Mouse (Mus musculus): ENCODE measurements at regions not wholly inside any gene's neighbourhood (a gene's known extent, or its start where the extent isn't known, plus 50 kb on each side); places are given as distances from the start of the nearest gene placed in this dataset.

DNA sequence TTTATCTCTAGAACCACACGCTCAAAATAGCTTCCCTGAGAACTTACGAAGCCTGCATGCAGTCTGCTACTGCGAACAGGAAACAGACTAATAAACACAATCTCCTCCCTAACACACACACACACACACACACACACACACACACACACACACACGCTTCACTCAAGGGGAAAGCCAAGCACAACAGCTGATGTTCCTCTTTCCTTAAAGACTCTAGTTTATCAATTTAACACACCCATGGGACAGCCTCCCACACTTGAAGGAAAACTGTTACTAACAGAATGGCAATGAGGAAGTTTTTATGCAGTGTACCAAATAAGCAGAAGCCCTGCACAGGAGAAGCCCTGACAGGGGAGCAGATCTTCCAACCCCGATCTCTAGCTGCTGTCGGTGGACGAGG is 177.3 kb downstream of the Rybp start:
- ATAC-seq (replicated peaks; ENCODE audit: low FRiP score, low TSS enrichment, poor library complexity, severe bottlenecking) = no peak; the same call in 1 of the 2 replicates

DNA sequence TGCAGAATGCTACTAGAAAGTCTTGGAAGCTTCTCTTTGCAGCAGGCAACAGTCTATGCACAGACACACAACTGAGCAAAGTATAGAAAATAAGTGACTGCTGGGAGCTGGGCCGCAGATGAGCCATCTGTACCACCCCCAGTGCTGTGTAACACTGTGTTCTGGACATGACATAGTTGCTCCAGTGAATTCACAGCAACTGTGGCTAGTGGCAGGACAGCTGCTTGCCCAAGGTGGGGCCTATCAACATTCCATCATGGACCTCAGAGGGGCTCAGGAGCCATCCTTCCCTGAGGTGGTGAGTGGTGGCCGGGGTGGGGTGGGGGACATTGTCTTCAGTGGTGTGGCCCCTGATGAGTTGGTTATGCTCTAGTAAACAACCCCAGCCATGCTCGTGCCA is 177.9 kb downstream of the Rybp start:
- no peak for ATAC-seq (replicated peaks; ENCODE audit: low FRiP score, low TSS enrichment, poor library complexity, severe bottlenecking)

DNA sequence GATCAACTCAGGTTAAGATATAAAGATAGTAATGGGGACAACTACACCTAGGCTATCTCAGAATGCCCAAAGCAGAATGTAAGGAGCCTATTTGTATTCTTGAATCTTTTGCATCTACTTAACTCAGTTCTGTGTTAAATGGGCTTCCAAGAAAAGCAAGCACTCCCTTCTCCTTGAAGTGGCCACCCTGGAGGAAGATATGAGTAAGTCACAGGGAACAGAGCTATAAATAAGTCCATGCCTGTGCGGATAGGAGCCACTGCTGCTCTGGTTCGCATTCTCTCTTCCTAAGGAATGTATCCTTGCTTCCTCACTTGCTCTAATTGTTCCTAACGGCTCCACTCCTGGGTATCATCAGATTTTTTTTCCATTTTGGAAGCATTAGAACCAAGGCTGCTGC is 179.8 kb downstream of the Rybp start:
- ATAC-seq (replicated peaks; ENCODE audit: low FRiP score, low TSS enrichment, poor library complexity, severe bottlenecking) = no peak

DNA sequence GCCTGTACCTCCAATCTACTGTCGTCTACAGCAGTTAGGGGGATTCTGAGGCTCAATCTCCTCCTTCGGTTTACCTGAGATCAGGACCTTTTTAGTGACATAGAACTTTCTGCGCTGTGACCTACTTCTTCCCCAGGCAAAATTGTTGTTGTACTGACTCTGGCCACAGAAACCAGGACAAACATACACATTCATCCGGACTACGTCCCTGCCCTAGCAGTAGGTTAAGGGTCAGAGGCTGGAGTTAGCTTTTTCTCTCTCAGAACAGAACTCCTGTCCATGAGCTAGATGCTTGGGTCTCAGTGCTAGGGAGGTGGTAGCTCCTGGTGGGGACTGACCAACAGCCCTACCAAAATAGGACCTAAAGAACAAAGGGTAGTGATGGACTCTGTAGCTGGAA is 180.2 kb downstream of the Rybp start:
- no peak for ATAC-seq (replicated peaks; ENCODE audit: low FRiP score, low TSS enrichment, poor library complexity, severe bottlenecking)

- ATAC-seq (replicated peaks; ENCODE audit: low FRiP score, low TSS enrichment, poor library complexity, severe bottlenecking) = no peak
Observed at GRCm38 (mm10) chr6:100100565-100101133, 186.6 kb downstream of the Rybp start.

- ATAC-seq (replicated peaks; ENCODE audit: low FRiP score, low TSS enrichment, poor library complexity, severe bottlenecking) = no peak
Observed at GRCm38 (mm10) chr6:100096393-100097125, 190.7 kb downstream of the Rybp start.

GRCm38 (mm10) chr6:100094653-100095217 is 192.6 kb downstream of the Rybp start:
- ATAC-seq (replicated peaks; ENCODE audit: low FRiP score, low TSS enrichment, poor library complexity, severe bottlenecking) = peak; percentile 81

GRCm38 (mm10) chr6:100092870-100093269 is 194.4 kb downstream of the Rybp start:
- no peak for ATAC-seq (replicated peaks; ENCODE audit: low FRiP score, low TSS enrichment, poor library complexity, severe bottlenecking)

- ATAC-seq (replicated peaks; ENCODE audit: low FRiP score, low TSS enrichment, poor library complexity, severe bottlenecking) = no peak
Observed at GRCm38 (mm10) chr6:100091815-100092214, 195.5 kb downstream of the Rybp start.

DNA sequence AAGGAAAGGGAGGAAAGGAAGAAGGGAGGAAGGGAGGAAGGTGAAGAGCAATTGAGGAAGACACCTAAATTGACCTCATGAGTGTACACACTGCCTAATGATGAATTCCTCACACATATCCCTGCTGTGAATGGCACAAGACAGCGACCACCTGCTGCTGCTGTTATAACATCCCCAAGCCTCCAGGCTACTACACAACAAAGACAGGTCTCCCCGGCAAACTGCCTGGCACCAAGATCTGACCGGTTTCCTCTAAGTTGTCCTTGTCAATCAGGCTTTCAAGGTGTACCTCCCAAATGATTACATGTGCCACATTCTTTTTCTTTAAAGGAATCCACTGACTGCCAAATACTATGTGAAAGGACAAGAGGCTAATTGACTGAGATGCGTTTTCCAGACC is 198.7 kb downstream of the Rybp start:
- ATAC-seq (replicated peaks; ENCODE audit: low FRiP score, low TSS enrichment, poor library complexity, severe bottlenecking) = no peak

- ATAC-seq (replicated peaks; ENCODE audit: low FRiP score, low TSS enrichment, poor library complexity, severe bottlenecking) = no peak
Observed at GRCm38 (mm10) chr6:100086807-100087206, 200.5 kb downstream of the Rybp start.

DNA sequence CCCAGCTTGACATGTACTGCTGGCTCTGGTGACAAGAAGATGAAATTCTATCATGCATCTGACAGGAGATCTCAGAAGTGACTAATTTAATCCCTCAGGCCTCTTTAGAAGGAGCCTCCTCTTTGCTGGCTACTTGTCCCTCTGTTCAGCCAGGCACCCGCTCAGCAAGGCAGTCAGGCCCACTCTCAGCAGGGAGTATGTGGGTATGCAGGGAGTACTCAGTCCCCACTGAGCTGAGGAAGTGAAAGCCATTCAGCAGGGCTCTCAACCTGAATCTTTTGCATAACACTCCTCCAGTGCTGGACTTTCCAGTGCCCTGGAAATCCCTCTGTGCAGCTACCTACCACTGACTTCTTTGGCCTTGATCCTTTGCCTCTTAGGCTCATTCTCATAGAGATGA is 201.3 kb downstream of the Rybp start:
- ATAC-seq (replicated peaks; ENCODE audit: low FRiP score, low TSS enrichment, poor library complexity, severe bottlenecking) = no peak

DNA sequence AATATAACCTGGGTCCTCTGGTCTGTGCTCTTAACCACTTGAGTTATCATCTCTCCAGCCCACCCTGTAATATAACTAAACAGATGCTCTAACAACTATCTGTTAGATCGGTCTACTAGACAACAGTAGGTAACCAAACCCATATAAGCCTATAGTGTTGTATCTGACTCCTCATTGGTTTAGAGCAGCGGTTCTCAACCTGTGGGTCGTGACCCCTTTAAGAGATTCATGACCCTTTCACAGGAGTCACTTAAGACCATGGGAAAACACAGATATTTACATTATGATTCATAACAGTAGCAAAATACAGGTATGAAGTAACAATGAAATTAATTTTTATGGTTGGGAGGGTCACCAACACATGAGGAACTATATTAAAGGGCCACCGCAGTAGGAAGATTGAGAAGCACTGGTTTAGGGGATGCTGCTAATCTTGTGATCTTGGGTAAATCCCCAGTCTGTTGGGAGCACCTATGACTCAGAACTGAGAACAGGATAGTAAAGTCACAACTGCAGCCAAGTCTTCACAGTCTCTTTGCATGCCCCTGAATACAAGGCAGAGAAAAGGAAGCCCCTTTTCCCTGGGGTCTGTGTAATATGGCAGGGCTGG is 203.3 kb downstream of the Rybp start:
- no peak for ATAC-seq (replicated peaks; ENCODE audit: low FRiP score, low TSS enrichment, poor library complexity, severe bottlenecking)

GRCm38 (mm10) chr6:100083127-100083526 is 204.2 kb downstream of the Rybp start:
- ATAC-seq (replicated peaks; ENCODE audit: low FRiP score, low TSS enrichment, poor library complexity, severe bottlenecking) = no peak

GRCm38 (mm10) chr6:100074672-100075335 is 212.5 kb downstream of the Rybp start:
- ATAC-seq (replicated peaks; ENCODE audit: low FRiP score, low TSS enrichment, poor library complexity, severe bottlenecking) = no peak

- no peak for ATAC-seq (replicated peaks; ENCODE audit: low FRiP score, low TSS enrichment, poor library complexity, severe bottlenecking)
Observed at GRCm38 (mm10) chr6:100072261-100072968, 214.9 kb downstream of the Rybp start.

DNA sequence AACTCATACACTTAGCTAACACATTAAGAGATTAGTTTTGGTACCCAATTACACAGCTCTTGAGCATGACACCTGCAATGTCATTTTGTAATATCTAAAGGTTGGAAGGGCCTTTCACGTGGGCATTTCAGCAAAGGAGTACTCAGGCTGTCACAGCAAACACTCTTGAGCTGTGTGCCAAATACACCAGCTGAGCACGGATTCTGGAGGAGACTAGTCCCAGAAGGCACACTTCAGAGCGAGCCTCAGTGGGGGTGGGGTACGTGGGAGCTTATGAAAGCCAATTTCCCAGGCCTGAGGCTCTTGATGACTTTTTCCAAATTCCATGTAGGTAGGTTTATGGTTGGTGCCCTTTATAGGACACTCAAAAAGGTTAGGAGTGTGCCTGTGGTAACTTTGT is 218.1 kb downstream of the Rybp start:
- no peak for ATAC-seq (replicated peaks; ENCODE audit: low FRiP score, low TSS enrichment, poor library complexity, severe bottlenecking)

DNA sequence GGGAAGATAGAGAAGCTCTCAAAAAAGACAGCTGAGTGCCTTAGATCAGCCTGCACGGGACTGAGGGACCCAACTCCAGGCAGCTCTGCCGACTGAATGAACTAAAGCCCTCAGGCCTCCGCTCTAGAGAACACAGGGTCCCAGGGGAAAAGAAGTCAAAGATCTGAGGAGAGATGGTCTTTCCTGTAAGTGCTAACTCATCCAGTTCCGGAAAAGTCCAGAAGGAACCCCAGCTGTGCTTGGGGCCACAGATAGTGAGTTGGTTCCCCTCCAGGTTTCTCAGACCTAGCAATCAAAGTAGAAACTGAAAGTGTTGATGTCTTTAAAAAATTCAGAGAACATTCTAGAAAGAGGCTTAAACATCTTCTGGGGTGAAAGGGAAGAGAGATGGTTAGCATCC is 220.0 kb downstream of the Rybp start:
- ATAC-seq (replicated peaks; ENCODE audit: low FRiP score, low TSS enrichment, poor library complexity, severe bottlenecking) = no peak

GRCm38 (mm10) chr6:100065586-100065985 is 221.7 kb downstream of the Rybp start:
- ATAC-seq (replicated peaks; ENCODE audit: low FRiP score, low TSS enrichment, poor library complexity, severe bottlenecking) = no peak

GRCm38 (mm10) chr6:100062961-100063360 is 224.3 kb downstream of the Rybp start:
- ATAC-seq (replicated peaks; ENCODE audit: low FRiP score, low TSS enrichment, poor library complexity, severe bottlenecking) = no peak
